ENCODE assay signal across 8 mouse cellular contexts in genomic region chr11:117072128-117072527, GRCm38 (mm10). TPM values are rescaled to one million over a fixed set of nuclear protein-coding genes. Genes with fewer than 3 reads are reported as not detected.
DNase-seq lines count a peak whose midpoint lies in the region; ATAC-seq and TF ChIP-seq lines count a peak whose summit lies in the region.

No protein-coding gene starts in this region.

- no peak overlapping the region for H3K9ac ChIP-seq in heart, adult 2 months (ENCODE audit: low read depth, low read length)
- H3K9ac ChIP-seq in liver, adult 2 months (ENCODE audit: low read depth, low read length), result no peak overlapping the region
- H3K9ac ChIP-seq in neural tube, embryonic 15.5 days (replicated peaks), result no peak overlapping the region

- H3K79me2 ChIP-seq in heart, adult 2 months (replicated peaks; ENCODE audit: control insufficient read depth, insufficient read depth, low read length), result no peaks in the 10 kb centered on the region
- H3K79me2 ChIP-seq in liver, adult 2 months (ENCODE audit: control insufficient read depth, insufficient read depth, low read length), result peaks cover 5% of the 10 kb centered on the region; the same call in 1 of the 2 replicates

- no peak for TF ChIP-seq CTCF in heart, adult 2 months (IDR thresholded peaks at IDR 0.05)
- peak; percentile 96 for TF ChIP-seq CTCF in liver, adult 2 months (IDR thresholded peaks at IDR 0.05; ENCODE audit: low read depth, low read length)
- TF ChIP-seq CTCF in thymus, adult 2 months (IDR thresholded peaks at IDR 0.05; ENCODE audit: borderline replicate concordance, control insufficient read depth, extremely low read depth, insufficient read depth, low read length, poor library complexity), result peak; percentile 99

- peak overlapping the region; percentile 15; the same call in 1 of the 2 replicates for H3K4me2 ChIP-seq in neural tube, embryonic 15.5 days

- intact Hi-C loops in heart, adult 2 months (cut with DNase I), result loop anchor here (1.0 to 5.0 kb wide), 3 partner anchors 105 to 288 kb away; no protein-coding TSS in a partner anchor

- H3K9me3 ChIP-seq in neural tube, embryonic 15.5 days (replicated peaks), result no peaks in the 10 kb centered on the region

- H3K4me1 ChIP-seq in heart, adult 2 months (ENCODE audit: control insufficient read depth, insufficient read depth, low read length), result peaks cover 3% of the 10 kb centered on the region
- peaks cover 3% of the 10 kb centered on the region; the same call in 1 of the 2 replicates for H3K4me1 ChIP-seq in liver, adult 2 months (ENCODE audit: control insufficient read depth, insufficient read depth, low read length)
- peaks cover 14% of the 10 kb centered on the region for H3K4me1 ChIP-seq in neural tube, embryonic 15.5 days
- peaks cover 16% of the 10 kb centered on the region for H3K4me1 ChIP-seq in thymus, adult 2 months (replicated peaks; ENCODE audit: control insufficient read depth, insufficient read depth, low read length)

- no peak overlapping the region for H3K4me3 ChIP-seq in heart, adult 2 months
- no peak overlapping the region for H3K4me3 ChIP-seq in liver, adult 2 months (ENCODE audit: insufficient read depth, low read depth, low read length)
- H3K4me3 ChIP-seq in neural tube, embryonic 15.5 days (replicated peaks), result no peak overlapping the region
- no peak overlapping the region for H3K4me3 ChIP-seq in thymus, adult 2 months (ENCODE audit: control insufficient read depth, insufficient read depth, low read length)

- WGBS in heart, adult 2 months, result under 1% methylated on average over 13 of the region's 13 CpGs
- WGBS in liver, adult 2 months, result 2% methylated on average over 13 of the region's 13 CpGs
- WGBS in neural tube, embryonic 15.5 days, result 1% methylated on average over 13 of the region's 13 CpGs
- 3% methylated on average over 13 of the region's 13 CpGs for WGBS in thymus, adult 2 months

- ATAC-seq in neural tube, embryonic 15.5 days (ENCODE audit: low FRiP score), result peak; percentile 43; the same call in 1 of the 2 replicates

- no peaks in the 10 kb centered on the region for H3K27me3 ChIP-seq in heart, adult 2 months (ENCODE audit: control insufficient read depth, insufficient read depth, low read length)
- H3K27me3 ChIP-seq in liver, adult 2 months (ENCODE audit: control insufficient read depth, insufficient read depth, low read length), result no peaks in the 10 kb centered on the region
- peaks cover 4% of the 10 kb centered on the region; the same call in 1 of the 2 replicates for H3K27me3 ChIP-seq in neural tube, embryonic 15.5 days (replicated peaks)
- H3K27me3 ChIP-seq in thymus, adult 2 months (ENCODE audit: control insufficient read depth, insufficient read depth, low read length), result no peaks in the 10 kb centered on the region; the same call in 1 of the 2 replicates

- TF ChIP-seq EP300 in heart, adult 2 months (IDR thresholded peaks at IDR 0.05; ENCODE audit: insufficient read depth, low read depth, low read length), result peak; percentile 76; the same call in 1 of the 2 replicates

- no peaks in the 10 kb centered on the region for H3K36me3 ChIP-seq in heart, adult 2 months (ENCODE audit: control insufficient read depth, insufficient read depth, low read length)
- H3K36me3 ChIP-seq in liver, adult 2 months (ENCODE audit: control insufficient read depth, insufficient read depth, low read length), result no peaks in the 10 kb centered on the region
- H3K36me3 ChIP-seq in neural tube, embryonic 15.5 days, result no peaks in the 10 kb centered on the region
- no peaks in the 10 kb centered on the region for H3K36me3 ChIP-seq in thymus, adult 2 months (ENCODE audit: control insufficient read depth, insufficient read depth, low read length)

- no peak for TF ChIP-seq POLR2A in heart, adult 2 months (IDR thresholded peaks at IDR 0.05; ENCODE audit: insufficient read depth, low read depth, low read length)
- no peak for TF ChIP-seq POLR2A in liver, adult 2 months (IDR thresholded peaks at IDR 0.05; ENCODE audit: extremely low read depth, insufficient read depth, low read length)
- TF ChIP-seq POLR2A in thymus, adult 2 months (IDR thresholded peaks at IDR 0.05; ENCODE audit: control insufficient read depth, extremely low read depth, insufficient read depth, low read length, poor library complexity), result no peak

- H3K27ac ChIP-seq in heart, adult 2 months, result no peak overlapping the region
- no peak overlapping the region for H3K27ac ChIP-seq in liver, adult 2 months (replicated peaks; ENCODE audit: insufficient read depth, low read depth, low read length)
- no peak overlapping the region for H3K27ac ChIP-seq in neural tube, embryonic 15.5 days (replicated peaks)
- no peak overlapping the region for H3K27ac ChIP-seq in thymus, adult 2 months (ENCODE audit: control insufficient read depth, insufficient read depth, low read length)

- DNase-seq in CD4-positive helper T cell, adult 2 months (ENCODE audit: low read depth, low spot score), result peak; percentile 79
- peak; percentile 64 for DNase-seq in adrenal gland, adult 8-10 months
- DNase-seq in embryo, embryonic 11.5 days (ENCODE audit: low read depth, low spot score), result peak; percentile 68
- DNase-seq in heart, adult 2 months, result peak; percentile 74 to 89
- peak; percentile 75 for DNase-seq in kidney, adult 9 months
- DNase-seq in liver, adult 2 months (ENCODE audit: extremely low read depth, low read depth, low spot score), result no peak
- peak; percentile 77 for DNase-seq in thymus, adult 2 months

RNA-seq across cellular contexts. Expression of gene Sec14l1, which starts 42.8 kb away (rescaled TPM):
- 100 to 1,000 TPM; 138 to 170 (median 166) TPM for total RNA-seq in adrenal gland, adult 8-10 months (2022)
- total RNA-seq in heart, adult 2 months (2021), result 10 to 100 TPM; 65.4 to 89.5 TPM
- polyA plus RNA-seq in heart, adult 2 months (2012; rRNA removed), result 71.5 and 83.9 TPM in 2 replicates
- total RNA-seq in liver, adult 2 months (2014; rRNA removed), result 4.6 and 6.0 TPM in 2 replicates
- polyA plus RNA-seq in liver, adult 2 months (2012; rRNA removed), result 6.7 and 8.2 TPM in 2 replicates
- 52.0 and 52.1 TPM in 2 replicates for polyA plus RNA-seq in neural tube, embryonic 15.5 days (2015; fragmentation: Nextera tagmentation; extraction: Ambion mirVana)
- polyA plus RNA-seq in thymus, adult 2 months (2012; rRNA removed), result 75.6 and 84.8 TPM in 2 replicates
